Mouse (Mus musculus) stomach, embryonic 16.5 days (tissue): ENCODE data around the gene Tmem234. TPM values are rescaled to one million over a fixed set of nuclear protein-coding genes. Genes with fewer than 3 reads are reported as not detected.

Experiments
- ATAC-seq: fragments of 200-750 bp; cut with Nextera tagmentation; 2 replicates; pipeline ENCODE4 v1.8.0; 2017; ENCODE audit warnings: moderate number of reproducible peaks, moderate TSS enrichment; ENCODE audit not compliant: insufficient read depth, low FRiP score
- H3K27ac ChIP-seq: fragments of 300-500 bp; sonication (generic); 2 replicates; pipeline ENCODE4 v1.5.1; 2014; ENCODE audit warnings: low read length
- H3K27me3 ChIP-seq: fragments of 300-500 bp; sonication (generic); 2 replicates; pipeline ENCODE4 v1.6.1; 2014; ENCODE audit warnings: low read length, control low read depth, mixed read lengths; ENCODE audit not compliant: control insufficient read depth, insufficient read depth
- H3K36me3 ChIP-seq: fragments of 300-500 bp; sonication (generic); 2 replicates; pipeline ENCODE4 v1.6.1; 2014; ENCODE audit warnings: low read length; ENCODE audit not compliant: control insufficient read depth, insufficient read depth
- H3K4me1 ChIP-seq: fragments of 300-500 bp; sonication (generic); 2 replicates; pipeline ENCODE4 v1.6.1; 2014; ENCODE audit warnings: low read length, control low read depth, mixed read lengths; ENCODE audit not compliant: control insufficient read depth, insufficient read depth
- H3K4me2 ChIP-seq: fragments of 300-500 bp; sonication (generic); 2 replicates; pipeline ENCODE4 v1.6.1; 2014; ENCODE audit warnings: low read depth, low read length, mixed read lengths
- H3K4me3 ChIP-seq: fragments of 300-500 bp; sonication (generic); replicated peaks from 2 replicates; pipeline ENCODE4 v1.5.1; 2014; ENCODE audit warnings: mild to moderate bottlenecking, low read length
- H3K9ac ChIP-seq: fragments of 300-500 bp; sonication (generic); 2 replicates; pipeline ENCODE4 v1.6.1; 2014; ENCODE audit warnings: low read length
- H3K9me3 ChIP-seq: fragments of 300-500 bp; sonication (generic); replicated peaks from 2 replicates; pipeline ENCODE4 v1.6.1; 2016; ENCODE audit warnings: low read length, control low read depth; ENCODE audit not compliant: control insufficient read depth
- WGBS: fragments of 180-500 bp; shearing (Covaris S2); extraction: QIAGEN DNeasy Blood & Tissue Kit; methylation state at CpG from one replicate; pipeline ENCODE4 v1.1.7; 2014; 5-methylcytosine and 5-hydroxymethylcytosine counted together
- polyA plus RNA-seq: library from polyadenylated mRNA; unstranded; fragments of >200 nt; fragmentation: Nextera tagmentation; extraction: Ambion mirVana; gene quantifications from 2 replicates; pipeline ENCODE4 v1.2.1, GENCODE M21; 2015

The Tmem234 gene
- polyA plus RNA-seq, 1 experiment from 2014 or later: 181 TPM

DNA sequence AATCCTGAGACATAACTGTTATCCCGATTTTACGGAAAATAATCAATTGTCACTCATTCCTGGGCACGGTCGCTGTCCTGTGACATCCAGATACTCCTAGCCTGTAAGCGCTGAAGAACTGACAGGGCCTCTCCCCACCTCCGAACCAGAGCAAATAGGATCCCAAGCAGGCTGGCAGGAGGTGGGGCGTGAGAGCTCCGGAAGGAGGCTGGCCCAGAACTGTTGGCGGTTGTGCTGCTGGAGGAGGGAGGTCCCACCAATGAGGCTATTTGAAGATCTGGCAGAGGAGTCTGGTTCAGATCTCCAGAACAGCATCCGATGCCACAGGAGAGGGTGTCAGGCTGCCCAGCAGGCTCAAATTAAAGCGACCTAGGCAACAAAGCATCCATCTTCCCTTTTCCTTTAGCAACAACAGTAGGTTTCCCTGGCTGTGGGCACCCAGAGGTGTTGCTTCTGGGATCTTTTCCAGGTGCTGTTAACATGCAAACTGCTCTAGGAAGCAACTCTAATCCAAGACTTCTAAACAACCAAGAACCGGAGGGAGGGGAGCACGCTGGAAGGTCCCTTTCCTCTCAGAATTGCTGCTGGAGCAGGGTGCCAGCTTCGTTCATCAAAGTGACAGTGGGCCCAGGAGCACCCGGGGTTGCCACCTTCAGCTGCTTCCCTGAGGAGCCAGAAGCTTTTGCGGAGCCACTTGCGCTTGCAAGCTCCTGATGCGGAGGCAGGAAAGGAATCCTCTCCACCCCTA, 24.0 kb downstream of the Tmem234 start:
- Histone ChIP-seq H3K36me3 (peaks cover 9% of the 10 kb centered on the region), H3K9ac (peak overlapping the region; percentile 86), H3K4me1 (peaks cover 18% of the 10 kb centered on the region), H3K4me2 (peak overlapping the region; percentile 80), H3K9me3 (no peaks in the 10 kb centered on the region), H3K27me3 (no peaks in the 10 kb centered on the region), H3K4me3 (peak overlapping the region; percentile 75), H3K27ac (peak overlapping the region; percentile 92)
- WGBS: 1% methylated on average over 18 of the region's 18 CpGs
- peak; percentile 92 for ATAC-seq

DNA sequence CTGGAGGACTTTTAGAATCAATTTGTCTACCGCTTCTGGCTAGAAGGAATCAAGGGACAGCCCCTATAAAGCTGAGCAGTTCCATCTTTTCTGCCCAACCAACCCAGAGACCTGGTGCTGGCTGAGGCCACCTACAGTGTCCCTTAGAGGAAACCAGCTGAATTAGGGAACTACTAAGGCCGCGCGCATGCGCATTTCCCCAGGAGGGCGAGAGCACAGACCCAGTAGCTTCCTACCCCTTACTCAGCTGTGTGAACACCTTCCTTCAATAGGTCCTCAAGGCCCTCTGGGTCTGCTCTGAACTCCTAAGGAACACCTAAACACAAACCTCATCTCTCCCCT, 24.5 kb downstream of the Tmem234 start:
- WGBS: 7% methylated on average over 6 of the region's 6 CpGs
- Histone ChIP-seq H3K27ac (peak overlapping the region; percentile 92), H3K4me1 (peaks cover 18% of the 10 kb centered on the region), H3K27me3 (no peaks in the 10 kb centered on the region), H3K4me2 (peak overlapping the region; percentile 80), H3K4me3 (peak overlapping the region; percentile 75), H3K9ac (peak overlapping the region; percentile 49), H3K36me3 (peaks cover 11% of the 10 kb centered on the region), H3K9me3 (no peaks in the 10 kb centered on the region)
- no peak for ATAC-seq

DNA sequence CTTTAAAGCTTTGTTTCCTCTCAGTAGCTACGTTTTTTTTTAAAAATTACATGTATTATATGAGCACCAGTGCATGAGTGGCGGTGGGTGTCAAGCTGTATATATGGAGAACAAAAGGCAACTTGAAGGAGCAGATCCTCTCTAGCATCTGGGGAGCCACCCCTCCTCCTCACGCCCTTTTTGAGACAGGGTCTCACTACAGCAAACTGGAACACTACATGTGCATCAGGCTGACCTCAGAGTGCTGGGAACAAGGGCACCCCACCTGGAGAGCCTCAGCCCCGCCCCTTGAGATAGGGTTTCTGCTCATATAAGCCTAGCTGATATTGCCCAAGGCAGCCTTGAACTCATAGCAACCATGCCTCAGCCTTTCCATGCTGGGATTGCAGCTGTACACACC, 25.0 kb downstream of the Tmem234 start:
- peaks cover 14% of the 10 kb centered on the region for H3K36me3 ChIP-seq
- no peak overlapping the region for H3K9ac ChIP-seq
- peak overlapping the region; percentile 80 for H3K4me2 ChIP-seq
- 42% methylated on average over 4 of the region's 4 CpGs for WGBS
- H3K9me3 ChIP-seq: no peaks in the 10 kb centered on the region
- H3K27me3 ChIP-seq: no peaks in the 10 kb centered on the region
- H3K4me3 ChIP-seq: no peak overlapping the region
- peaks cover 18% of the 10 kb centered on the region for H3K4me1 ChIP-seq
- no peak for ATAC-seq
- H3K27ac ChIP-seq: peak overlapping the region; percentile 92; the same call in 1 of the 2 replicates

DNA sequence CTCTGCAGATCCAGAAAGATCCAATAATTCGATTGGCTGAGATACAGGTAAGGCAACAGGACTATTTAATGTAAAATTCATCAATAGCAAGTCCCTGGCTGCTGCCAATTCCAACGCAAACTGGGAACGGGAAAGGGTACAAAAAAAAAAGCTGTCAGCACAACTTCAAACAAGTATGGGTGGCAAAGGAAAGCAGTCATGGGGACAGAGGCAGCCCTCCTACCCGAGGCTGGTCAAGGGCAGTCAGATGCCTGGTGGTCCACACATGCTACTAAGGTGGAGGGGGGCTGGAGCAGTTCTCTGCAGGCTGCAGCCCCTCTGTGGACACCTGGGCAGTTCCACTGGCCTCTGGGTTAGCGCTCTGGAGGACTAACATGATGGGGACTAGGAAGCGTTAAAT, 25.6 kb downstream of the Tmem234 start:
- H3K27me3 ChIP-seq: no peaks in the 10 kb centered on the region
- WGBS: 67% methylated on average over 6 of the region's 6 CpGs
- H3K27ac ChIP-seq: no peak overlapping the region
- no peak overlapping the region for H3K4me3 ChIP-seq
- no peak overlapping the region for H3K9ac ChIP-seq
- no peak overlapping the region for H3K4me2 ChIP-seq
- H3K4me1 ChIP-seq: peaks cover 18% of the 10 kb centered on the region
- H3K9me3 ChIP-seq: no peaks in the 10 kb centered on the region
- no peak for ATAC-seq
- peaks cover 18% of the 10 kb centered on the region for H3K36me3 ChIP-seq

DNA sequence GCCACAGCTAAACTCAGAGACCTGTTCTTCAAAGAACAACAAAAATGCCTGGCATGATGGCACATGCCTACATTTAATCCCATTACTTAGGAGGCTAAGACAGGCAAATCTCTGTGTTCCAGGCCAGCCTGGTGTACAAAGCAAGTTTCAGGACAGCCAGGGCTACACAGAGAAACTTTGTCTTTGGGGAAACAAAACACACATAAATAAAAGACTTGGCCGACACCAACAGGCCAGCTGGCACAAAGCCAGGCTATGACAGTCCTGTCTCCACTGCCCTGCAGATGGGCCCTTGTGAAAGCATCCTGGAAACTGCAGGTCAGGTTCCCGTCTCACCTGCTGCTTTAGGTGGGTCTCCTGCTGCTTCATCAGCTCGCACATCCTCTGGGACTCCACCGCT, 30.5 kb downstream of the Tmem234 start:
- H3K4me1 ChIP-seq: no peaks in the 10 kb centered on the region
- H3K4me3 ChIP-seq: no peak overlapping the region
- H3K36me3 ChIP-seq: peaks cover 40% of the 10 kb centered on the region
- 80% methylated on average over 4 of the region's 4 CpGs for WGBS
- no peak overlapping the region for H3K27ac ChIP-seq
- no peak overlapping the region for H3K4me2 ChIP-seq
- no peak for ATAC-seq
- H3K9ac ChIP-seq: no peak overlapping the region
- no peaks in the 10 kb centered on the region for H3K27me3 ChIP-seq
- no peaks in the 10 kb centered on the region for H3K9me3 ChIP-seq

DNA sequence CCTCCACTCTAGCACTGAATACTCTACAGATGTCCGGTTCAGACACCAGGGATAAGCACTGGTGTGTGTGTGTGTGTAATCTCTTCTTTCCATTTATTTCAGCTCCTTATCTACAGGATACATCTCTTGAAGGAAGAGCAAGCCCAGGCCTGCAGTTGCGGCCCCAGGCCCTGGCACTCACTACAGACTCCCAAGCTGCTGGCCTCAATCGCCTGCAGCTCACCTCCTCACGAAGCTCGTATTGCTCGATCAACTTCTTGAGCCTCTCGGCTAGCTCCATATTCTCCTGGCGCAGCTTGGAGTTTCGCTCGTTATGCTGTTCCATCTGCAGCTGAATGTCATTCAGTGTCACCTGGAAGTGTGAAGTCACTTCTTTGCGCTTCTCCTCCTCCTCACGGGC, 31.4 kb downstream of the Tmem234 start:
- no peak overlapping the region for H3K27ac ChIP-seq
- no peak overlapping the region for H3K4me3 ChIP-seq
- H3K36me3 ChIP-seq: peaks cover 48% of the 10 kb centered on the region
- no peaks in the 10 kb centered on the region for H3K9me3 ChIP-seq
- H3K27me3 ChIP-seq: no peaks in the 10 kb centered on the region
- WGBS: 87% methylated on average over 12 of the region's 12 CpGs
- no peak for ATAC-seq
- H3K4me2 ChIP-seq: no peak overlapping the region
- H3K4me1 ChIP-seq: no peaks in the 10 kb centered on the region
- H3K9ac ChIP-seq: no peak overlapping the region

DNA sequence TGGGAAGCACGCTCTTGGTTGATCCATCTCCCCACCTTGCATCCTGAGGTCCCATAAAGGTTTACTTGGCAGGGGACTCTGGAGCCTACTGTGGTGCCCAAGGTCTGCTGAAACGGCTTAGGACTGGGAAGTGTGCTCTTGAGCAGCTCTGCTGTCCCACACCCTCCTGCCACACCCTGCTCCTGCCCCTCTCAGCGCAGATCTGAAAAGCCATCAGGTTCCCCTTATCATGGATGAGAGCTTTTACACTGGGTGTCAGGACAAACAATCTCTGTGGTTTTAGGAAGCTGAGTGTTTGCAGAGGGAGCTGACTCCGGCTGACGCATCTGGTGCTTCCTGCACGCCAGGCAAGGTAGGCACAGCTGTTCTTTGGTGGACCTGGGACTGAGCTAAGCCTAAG, 33.4 kb downstream of the Tmem234 start:
- no peak for ATAC-seq
- Histone ChIP-seq H3K4me1 (peaks cover 8% of the 10 kb centered on the region; the same call in 1 of the 2 replicates), H3K27ac (no peak overlapping the region), H3K27me3 (no peaks in the 10 kb centered on the region), H3K4me3 (no peak overlapping the region), H3K36me3 (peaks cover 43% of the 10 kb centered on the region), H3K4me2 (no peak overlapping the region), H3K9me3 (no peaks in the 10 kb centered on the region), H3K9ac (no peak overlapping the region)
- WGBS: 88% methylated on average over 6 of the region's 6 CpGs

DNA sequence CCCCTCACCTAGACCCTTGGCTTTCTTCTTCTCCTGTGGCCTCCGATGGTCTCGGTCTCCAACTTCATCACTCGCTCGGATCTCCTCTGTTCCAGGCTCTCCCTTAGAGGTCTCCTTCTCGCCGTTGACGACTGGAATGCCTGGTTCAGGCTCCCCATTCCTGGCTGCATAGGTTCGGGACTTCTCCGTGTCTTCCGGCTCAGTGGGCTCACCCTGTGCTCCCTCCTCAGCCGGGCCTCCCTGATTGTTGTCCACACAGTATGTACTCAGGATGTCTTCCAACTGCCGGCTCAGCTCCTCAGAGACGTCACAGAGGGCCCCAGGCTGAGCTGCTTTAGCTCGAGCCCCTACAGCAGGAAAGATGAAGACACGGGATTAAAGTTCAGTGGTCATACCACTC, 38.8 kb downstream of the Tmem234 start:
- WGBS: 82% methylated on average over 15 of the region's 15 CpGs
- H3K4me3 ChIP-seq: peak overlapping the region; percentile 56

DNA sequence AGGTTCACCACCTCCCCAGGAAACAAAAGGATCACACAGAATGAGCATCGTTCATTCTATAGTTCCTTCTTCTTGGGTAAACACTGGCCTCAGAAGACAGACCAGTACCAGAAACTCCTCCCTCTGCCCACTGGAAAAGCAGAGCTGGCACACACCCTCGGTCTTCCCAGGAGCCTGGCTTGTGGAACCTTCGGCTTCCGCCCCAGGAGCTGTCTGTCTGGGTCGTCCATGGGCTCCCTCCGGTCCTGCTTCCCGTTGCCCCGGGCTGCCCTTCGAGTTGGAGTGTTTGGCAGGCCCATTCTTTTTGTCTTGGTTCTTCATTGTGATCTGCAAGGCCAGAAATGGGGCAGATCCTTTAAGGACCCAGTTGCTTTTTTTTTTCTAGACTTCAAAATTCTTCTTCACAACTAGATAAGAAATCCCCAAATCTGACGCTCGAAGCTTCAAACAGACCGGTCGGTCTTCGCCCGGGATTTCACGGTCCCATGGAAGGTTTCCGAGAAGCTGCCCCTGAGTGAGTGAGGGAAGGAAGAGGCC, 39.7 kb downstream of the Tmem234 start:
- Histone ChIP-seq H3K9me3 (no peaks in the 10 kb centered on the region), H3K4me1 (peaks cover 26% of the 10 kb centered on the region), H3K27me3 (no peaks in the 10 kb centered on the region), H3K27ac (peak overlapping the region; percentile 97), H3K9ac (peak overlapping the region; percentile 74), H3K4me3 (peak overlapping the region; percentile 56), H3K36me3 (peaks cover 18% of the 10 kb centered on the region), H3K4me2 (peak overlapping the region; percentile 83)
- WGBS: 1% methylated on average over 17 of the region's 17 CpGs
- no peak for ATAC-seq

More for the DNA sequence above, 38.8 kb downstream of the Tmem234 start:
- Histone ChIP-seq H3K27ac (no peak overlapping the region), H3K9me3 (no peaks in the 10 kb centered on the region), H3K4me1 (peaks cover 26% of the 10 kb centered on the region), H3K4me2 (peak overlapping the region; percentile 83), H3K9ac (peak overlapping the region; percentile 74; the same call in 1 of the 2 replicates), H3K27me3 (no peaks in the 10 kb centered on the region), H3K36me3 (peaks cover 24% of the 10 kb centered on the region)
- no peak for ATAC-seq
